Mouse (Mus musculus): ENCODE measurements around the gene Gpatch11. TPM values are rescaled to one million over a fixed set of nuclear protein-coding genes. Genes with fewer than 3 reads are reported as not detected.
A peak's percentile ranks its signal among the peaks of the same experiment; 100 is the strongest.

Gpatch11 gene
- polyA plus RNA-seq, 1 experiment from 2014 or later: 64.7 TPM

GRCm38 (mm10) chr17:78856243-78856642 lies 20.9 kb downstream of the Gpatch11 start:
- Histone ChIP-seq H3K27me3 (replicated peaks; ENCODE audit: control insufficient read depth, insufficient read depth, low read length) (no peaks in the 10 kb centered on the region), H3K4me2 (replicated peaks; ENCODE audit: low read depth) (no peak overlapping the region), H3K9me3 (ENCODE audit: control insufficient read depth) (no peaks in the 10 kb centered on the region), H3K9ac (ENCODE audit: low read depth, low read length) (no peak overlapping the region), H3K4me3 (ENCODE audit: low read depth, low read length) (no peak overlapping the region), H3K4me1 (replicated peaks; ENCODE audit: control insufficient read depth, insufficient read depth, low read length) (no peaks in the 10 kb centered on the region), H3K27ac (ENCODE audit: low read depth, low read length) (no peak overlapping the region), H3K36me3 (ENCODE audit: control insufficient read depth, insufficient read depth) (peaks cover 56% of the 10 kb centered on the region)
- WGBS: 89% methylated on average over 10 of the region's 10 CpGs
- no peak for TF ChIP-seq CTCF (IDR thresholded peaks at IDR 0.05; ENCODE audit: low read depth)
- no peak for ATAC-seq

GRCm38 (mm10) chr17:78873886-78874285 lies 38.5 kb downstream of the Gpatch11 start:
- Histone ChIP-seq H3K27me3 (replicated peaks; ENCODE audit: control insufficient read depth, insufficient read depth, low read length) (no peaks in the 10 kb centered on the region), H3K9ac (ENCODE audit: low read depth, low read length) (no peak overlapping the region), H3K4me1 (replicated peaks; ENCODE audit: control insufficient read depth, insufficient read depth, low read length) (no peaks in the 10 kb centered on the region), H3K27ac (ENCODE audit: low read depth, low read length) (no peak overlapping the region), H3K9me3 (ENCODE audit: control insufficient read depth) (no peaks in the 10 kb centered on the region), H3K4me2 (replicated peaks; ENCODE audit: low read depth) (no peak overlapping the region), H3K4me3 (ENCODE audit: low read depth, low read length) (no peak overlapping the region), H3K36me3 (ENCODE audit: control insufficient read depth, insufficient read depth) (peaks cover 76% of the 10 kb centered on the region)
- ATAC-seq: no peak
- WGBS: 95% methylated on average over 6 of the region's 6 CpGs
- TF ChIP-seq CTCF (IDR thresholded peaks at IDR 0.05; ENCODE audit: low read depth): no peak

GRCm38 (mm10) chr17:78881878-78882304 lies 46.5 kb downstream of the Gpatch11 start:
- peak overlapping the region; percentile 92 for H3K27ac ChIP-seq (ENCODE audit: low read depth, low read length)
- no peaks in the 10 kb centered on the region for H3K27me3 ChIP-seq (replicated peaks; ENCODE audit: control insufficient read depth, insufficient read depth, low read length)
- no peak for TF ChIP-seq CTCF (IDR thresholded peaks at IDR 0.05; ENCODE audit: low read depth)
- 10% methylated on average over 4 of the region's 7 CpGs for WGBS
- no peaks in the 10 kb centered on the region for H3K9me3 ChIP-seq (ENCODE audit: control insufficient read depth)
- peak overlapping the region; percentile 81 for H3K4me3 ChIP-seq (ENCODE audit: low read depth, low read length)
- peaks cover 26% of the 10 kb centered on the region for H3K36me3 ChIP-seq (ENCODE audit: control insufficient read depth, insufficient read depth)
- peak overlapping the region; percentile 83 for H3K9ac ChIP-seq (ENCODE audit: low read depth, low read length)
- ATAC-seq: peak; percentile 45
- H3K4me2 ChIP-seq (replicated peaks; ENCODE audit: low read depth): peak overlapping the region; percentile 60
- peaks cover 4% of the 10 kb centered on the region; the same call in 1 of the 2 replicates for H3K4me1 ChIP-seq (replicated peaks; ENCODE audit: control insufficient read depth, insufficient read depth, low read length)

GRCm38 (mm10) chr17:78882401-78883112 lies 47.2 kb downstream of the Gpatch11 start, which contains the start of gene Eif2ak2:
TSS of gene Eif2ak2 (minus strand) at chr17:78882573.
- Histone ChIP-seq H3K27ac (ENCODE audit: low read depth, low read length) (peak within 1 kb of the TSS; percentile 92), H3K9me3 (ENCODE audit: control insufficient read depth) (no peaks in the 10 kb centered on the region), H3K4me3 (ENCODE audit: low read depth, low read length) (peak within 1 kb of the TSS; percentile 81), H3K27me3 (replicated peaks; ENCODE audit: control insufficient read depth, insufficient read depth, low read length) (no peaks in the 10 kb centered on the region), H3K36me3 (ENCODE audit: control insufficient read depth, insufficient read depth) (peaks cover 20% of the 10 kb centered on the region), H3K4me1 (replicated peaks; ENCODE audit: control insufficient read depth, insufficient read depth, low read length) (peaks cover 4% of the 10 kb centered on the region; the same call in 1 of the 2 replicates), H3K9ac (ENCODE audit: low read depth, low read length) (peak within 1 kb of the TSS; percentile 83), H3K4me2 (replicated peaks; ENCODE audit: low read depth) (peak within 1 kb of the TSS; percentile 60)
- peak; percentile 99 for ATAC-seq
- TF ChIP-seq CTCF (IDR thresholded peaks at IDR 0.05; ENCODE audit: low read depth): 0 out of 2 replicates have a peak, but pooled peaks have one; percentile 15
- WGBS: 1% methylated on average over 28 of the region's 28 CpGs

- WGBS: 90% methylated on average over 4 of the region's 4 CpGs
- Histone ChIP-seq H3K36me3 (ENCODE audit: control insufficient read depth, insufficient read depth) (peaks cover 13% of the 10 kb centered on the region), H3K4me2 (replicated peaks; ENCODE audit: low read depth) (peak overlapping the region; percentile 60; the same call in 1 of the 2 replicates), H3K27me3 (replicated peaks; ENCODE audit: control insufficient read depth, insufficient read depth, low read length) (no peaks in the 10 kb centered on the region), H3K9ac (ENCODE audit: low read depth, low read length) (no peak overlapping the region), H3K4me3 (ENCODE audit: low read depth, low read length) (no peak overlapping the region), H3K27ac (ENCODE audit: low read depth, low read length) (no peak overlapping the region), H3K4me1 (replicated peaks; ENCODE audit: control insufficient read depth, insufficient read depth, low read length) (peaks cover 4% of the 10 kb centered on the region; the same call in 1 of the 2 replicates), H3K9me3 (ENCODE audit: control insufficient read depth) (no peaks in the 10 kb centered on the region)
- no peak for TF ChIP-seq CTCF (IDR thresholded peaks at IDR 0.05; ENCODE audit: low read depth)
- no peak for ATAC-seq
Observed at GRCm38 (mm10) chr17:78883291-78883690, 47.9 kb downstream of the Gpatch11 start.

GRCm38 (mm10) chr17:78885286-78886065 lies 50.1 kb downstream of the Gpatch11 start:
- Histone ChIP-seq H3K9ac (ENCODE audit: low read depth, low read length) (no peak overlapping the region), H3K9me3 (ENCODE audit: control insufficient read depth) (no peaks in the 10 kb centered on the region), H3K27me3 (replicated peaks; ENCODE audit: control insufficient read depth, insufficient read depth, low read length) (no peaks in the 10 kb centered on the region), H3K4me1 (replicated peaks; ENCODE audit: control insufficient read depth, insufficient read depth, low read length) (peaks cover 4% of the 10 kb centered on the region; the same call in 1 of the 2 replicates), H3K27ac (ENCODE audit: low read depth, low read length) (no peak overlapping the region), H3K4me2 (replicated peaks; ENCODE audit: low read depth) (no peak overlapping the region), H3K36me3 (ENCODE audit: control insufficient read depth, insufficient read depth) (no peaks in the 10 kb centered on the region), H3K4me3 (ENCODE audit: low read depth, low read length) (no peak overlapping the region)
- TF ChIP-seq CTCF (IDR thresholded peaks at IDR 0.05; ENCODE audit: low read depth): no peak
- ATAC-seq: no peak
- 74% methylated on average over 5 of the region's 5 CpGs for whole genome bisulfite sequencing
